Mouse (Mus musculus) lung, adult 2 months (tissue): Measurements from ENCODE around the gene Tnfaip1.

ENCODE experiments used
- CTCF ChIP-seq: fragments of 200-500 bp; IDR thresholded peaks from 2 replicates; pipeline ENCODE4 v1.5.1; 2011; ENCODE audit warnings: mild to moderate bottlenecking, low read length, control low read depth; ENCODE audit not compliant: insufficient read depth
- POLR2A ChIP-seq: fragments of 200-500 bp; IDR thresholded peaks from 2 replicates; pipeline ENCODE4 v1.6.1; 2011; ENCODE audit warnings: low read depth, mild to moderate bottlenecking, control low read depth, low read length, borderline replicate concordance; ENCODE audit errors: extremely low read depth

- TF ChIP-seq CTCF, result no peak
- TF ChIP-seq POLR2A, result no peak
Observed at GRCm38 (mm10) chr11:78574536-78574935, 38.4 kb upstream of the Tnfaip1 start.
